Mouse (Mus musculus): ENCODE results near the gene Rarb. TPM values are rescaled to one million over a fixed set of nuclear protein-coding genes. Genes with fewer than 3 reads are reported as not detected.
A peak's percentile ranks its signal among the peaks of the same experiment; 100 is the strongest.

The Rarb gene
- polyA plus RNA-seq, 1 experiment from 2014 or later = 16.8 TPM

- DNase-seq (ENCODE audit: extremely low spot score, low spot score) = no peak
- Histone ChIP-seq H3K27ac (no peak overlapping the region), H3K9me3 (no peaks in the 10 kb centered on the region), H3K27me3 (ENCODE audit: poor library complexity, severe bottlenecking) (no peaks in the 10 kb centered on the region), H3K4me1 (no peaks in the 10 kb centered on the region), H3K4me3 (no peak overlapping the region), H3K36me3 (replicated peaks) (no peaks in the 10 kb centered on the region)
- 96% methylated on average over 2 of the region's 2 CpGs for WGBS
Observed at GRCm38 (mm10) chr14:16528631-16529030, 290.3 kb downstream of the Rarb start.

- WGBS = 89% methylated on average over 3 of the region's 3 CpGs
- no peaks in the 10 kb centered on the region for H3K4me1 ChIP-seq
Observed at GRCm38 (mm10) chr14:16526120-16526519, 292.8 kb downstream of the Rarb start.

DNA sequence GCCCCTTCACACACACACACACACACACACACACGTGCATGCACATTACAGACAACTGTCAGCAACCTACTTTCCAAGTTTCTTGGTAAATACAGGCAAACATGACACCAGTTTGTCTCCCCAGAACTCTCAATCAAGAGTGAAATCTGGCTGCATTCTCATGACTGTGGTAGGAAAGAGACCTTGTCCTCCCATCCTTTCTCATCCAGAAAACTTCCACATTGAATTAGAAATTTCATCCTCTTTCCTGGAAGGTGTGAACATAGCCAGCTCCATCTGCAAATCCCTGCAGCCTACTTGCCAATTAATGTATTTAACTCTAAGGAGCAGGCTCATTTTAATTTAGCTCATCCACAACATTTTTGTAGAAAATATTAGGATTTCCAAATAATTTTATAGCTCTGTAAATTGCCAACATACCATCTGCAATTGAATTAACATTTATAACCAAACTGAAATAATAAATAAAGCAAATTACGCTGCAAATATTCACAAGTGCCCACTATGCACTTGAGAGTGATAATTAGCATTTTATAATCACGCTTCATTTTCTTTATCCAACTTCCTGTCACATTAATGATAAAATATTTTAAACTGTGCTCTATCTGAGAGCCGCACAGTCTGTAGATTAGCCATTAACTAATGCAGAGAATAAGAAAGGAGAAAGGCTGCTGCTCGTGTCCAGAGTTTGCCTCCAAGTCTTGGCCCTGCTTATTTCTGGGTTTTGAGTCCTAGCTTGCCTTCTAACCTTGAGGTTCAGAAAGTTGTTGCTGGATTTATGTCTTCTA, 293.6 kb downstream of the Rarb start:
- Histone ChIP-seq H3K4me3 (no peak overlapping the region), H3K36me3 (replicated peaks) (no peaks in the 10 kb centered on the region), H3K27ac (no peak overlapping the region), H3K27me3 (ENCODE audit: poor library complexity, severe bottlenecking) (no peaks in the 10 kb centered on the region), H3K4me1 (no peaks in the 10 kb centered on the region), H3K9me3 (no peaks in the 10 kb centered on the region)
- 88% methylated on average over 5 of the region's 5 CpGs for WGBS
- DNase-seq (ENCODE audit: extremely low spot score, low spot score) = no peak

More at GRCm38 (mm10) chr14:16526120-16526519, 292.8 kb downstream of the Rarb start:
- Histone ChIP-seq H3K27ac (no peak overlapping the region), H3K36me3 (replicated peaks) (no peaks in the 10 kb centered on the region), H3K4me3 (no peak overlapping the region), H3K9me3 (no peaks in the 10 kb centered on the region), H3K27me3 (ENCODE audit: poor library complexity, severe bottlenecking) (no peaks in the 10 kb centered on the region)
- DNase-seq (ENCODE audit: extremely low spot score, low spot score) = no peak

DNA sequence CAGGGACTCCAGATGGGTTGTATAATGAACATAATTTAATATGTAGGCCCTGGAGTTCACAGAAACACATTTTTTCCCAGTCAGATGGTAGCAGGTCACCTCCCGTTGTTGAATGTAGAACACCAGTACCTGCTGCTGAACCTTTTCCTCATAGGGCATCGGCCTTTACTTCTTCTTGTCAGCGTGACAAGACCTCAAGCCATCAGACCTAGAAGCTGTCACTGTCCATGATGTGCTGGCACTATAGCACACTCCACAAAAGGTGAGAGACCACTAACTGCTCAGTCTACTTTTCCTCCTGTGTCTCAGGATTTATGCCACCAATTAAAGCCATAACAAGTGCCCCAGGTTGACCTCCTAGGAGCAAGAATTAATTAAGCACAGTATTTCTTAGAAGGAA, 296.1 kb downstream of the Rarb start:
- Histone ChIP-seq H3K27me3 (ENCODE audit: poor library complexity, severe bottlenecking) (no peaks in the 10 kb centered on the region), H3K4me3 (no peak overlapping the region), H3K9me3 (no peaks in the 10 kb centered on the region), H3K36me3 (replicated peaks) (no peaks in the 10 kb centered on the region), H3K4me1 (peaks cover 20% of the 10 kb centered on the region), H3K27ac (no peak overlapping the region)
- no peak for DNase-seq (ENCODE audit: extremely low spot score, low spot score)
- WGBS = 85% methylated on average over 3 of the region's 3 CpGs

DNA sequence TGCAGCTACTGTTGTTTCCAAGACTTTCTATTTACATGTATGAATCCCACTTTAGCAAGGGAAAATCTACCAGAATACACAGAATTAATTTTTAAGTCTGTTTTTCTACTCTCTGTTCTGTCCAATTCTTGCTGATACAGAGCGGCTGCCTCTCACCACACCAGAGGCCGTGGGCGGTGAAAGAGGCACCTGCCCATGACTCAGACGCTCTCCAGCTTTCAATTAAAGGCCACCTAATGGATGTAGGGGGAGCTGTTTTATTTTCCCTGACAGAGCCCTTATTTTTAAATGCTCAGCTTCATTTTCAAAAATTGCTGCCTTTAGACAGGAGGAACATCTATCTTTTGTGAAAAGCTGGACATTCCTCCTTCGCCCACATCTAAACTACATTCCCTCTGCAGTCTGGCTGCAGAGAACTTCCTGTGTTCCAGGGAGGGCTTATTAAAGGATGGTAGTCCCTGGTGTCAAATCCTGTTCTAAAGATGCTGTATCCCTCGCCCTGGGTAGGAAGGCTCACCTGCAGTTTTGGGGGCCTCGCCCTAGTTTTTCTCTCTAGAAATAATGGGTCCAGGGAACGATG, 299.3 kb downstream of the Rarb start:
- no peak for DNase-seq (ENCODE audit: extremely low spot score, low spot score)
- Histone ChIP-seq H3K4me1 (peaks cover 24% of the 10 kb centered on the region), H3K36me3 (replicated peaks) (no peaks in the 10 kb centered on the region), H3K27me3 (ENCODE audit: poor library complexity, severe bottlenecking) (no peaks in the 10 kb centered on the region), H3K4me3 (no peak overlapping the region), H3K27ac (no peak overlapping the region), H3K9me3 (no peaks in the 10 kb centered on the region)
- WGBS = 85% methylated on average over 8 of the region's 8 CpGs

- Histone ChIP-seq H3K36me3 (replicated peaks) (no peaks in the 10 kb centered on the region), H3K9me3 (no peaks in the 10 kb centered on the region), H3K4me3 (no peak overlapping the region), H3K4me1 (peaks cover 24% of the 10 kb centered on the region), H3K27ac (no peak overlapping the region), H3K27me3 (ENCODE audit: poor library complexity, severe bottlenecking) (no peaks in the 10 kb centered on the region)
- no peak for DNase-seq (ENCODE audit: extremely low spot score, low spot score)
Observed at GRCm38 (mm10) chr14:16517958-16518357, 301.0 kb downstream of the Rarb start.

- Histone ChIP-seq H3K4me1 (peaks cover 24% of the 10 kb centered on the region), H3K9me3 (no peaks in the 10 kb centered on the region), H3K27ac (no peak overlapping the region), H3K27me3 (ENCODE audit: poor library complexity, severe bottlenecking) (no peaks in the 10 kb centered on the region), H3K36me3 (replicated peaks) (no peaks in the 10 kb centered on the region), H3K4me3 (no peak overlapping the region)
- no peak for DNase-seq (ENCODE audit: extremely low spot score, low spot score)
- 81% methylated on average over 3 of the region's 3 CpGs for WGBS
Observed at GRCm38 (mm10) chr14:16515731-16516130, 303.2 kb downstream of the Rarb start.

DNA sequence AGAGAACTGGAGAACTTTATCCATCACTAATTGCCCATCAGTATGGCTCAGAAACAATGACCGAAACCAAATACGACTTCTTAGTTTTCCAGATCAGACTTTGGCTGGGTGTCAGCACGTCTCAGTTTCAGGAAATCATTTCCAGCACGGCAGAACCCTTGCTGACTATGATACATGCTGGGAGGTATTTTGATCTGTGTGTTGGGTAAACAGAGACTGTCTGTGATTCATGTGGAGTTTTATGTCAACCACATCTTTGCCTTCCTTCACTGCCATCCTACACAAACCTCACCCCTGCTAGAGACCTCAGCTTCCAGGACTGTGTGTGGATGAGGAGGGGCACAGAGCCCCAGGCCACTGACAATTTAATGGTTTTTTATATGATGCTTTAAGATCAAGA, 308.4 kb downstream of the Rarb start:
- DNase-seq (ENCODE audit: extremely low spot score, low spot score) = no peak
- Histone ChIP-seq H3K27me3 (ENCODE audit: poor library complexity, severe bottlenecking) (no peaks in the 10 kb centered on the region), H3K9me3 (no peaks in the 10 kb centered on the region), H3K4me1 (no peaks in the 10 kb centered on the region), H3K4me3 (no peak overlapping the region), H3K27ac (no peak overlapping the region), H3K36me3 (replicated peaks) (peaks cover 12% of the 10 kb centered on the region)
- whole genome bisulfite sequencing = 75% methylated on average over 4 of the region's 4 CpGs

DNA sequence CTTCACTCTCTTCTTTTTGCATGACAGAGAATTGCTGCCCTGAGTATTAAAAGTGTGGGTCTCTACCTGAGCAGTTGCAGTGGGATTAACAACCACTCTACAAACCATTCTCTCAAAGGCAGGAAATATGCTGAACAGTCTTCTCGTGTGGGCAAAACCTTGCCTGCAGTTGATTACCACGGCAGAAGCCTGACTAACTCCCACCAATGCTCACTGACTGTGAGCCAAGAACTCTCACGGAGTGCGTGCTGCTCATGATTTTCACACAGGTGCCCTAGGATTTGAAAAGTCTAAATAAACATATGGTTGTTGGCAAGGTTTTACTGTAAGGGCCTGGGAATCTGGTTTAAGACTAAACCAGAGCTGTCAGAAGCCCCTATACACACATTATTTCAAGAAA, 309.1 kb downstream of the Rarb start:
- no peak for DNase-seq (ENCODE audit: extremely low spot score, low spot score)
- H3K36me3 ChIP-seq (replicated peaks) = peaks cover 12% of the 10 kb centered on the region
- no peak overlapping the region for H3K4me3 ChIP-seq
- WGBS = 81% methylated on average over 4 of the region's 4 CpGs
- H3K27ac ChIP-seq = no peak overlapping the region
- H3K27me3 ChIP-seq (ENCODE audit: poor library complexity, severe bottlenecking) = no peaks in the 10 kb centered on the region
- no peaks in the 10 kb centered on the region for H3K9me3 ChIP-seq
- no peaks in the 10 kb centered on the region for H3K4me1 ChIP-seq

GRCm38 (mm10) chr14:16508760-16509159, 310.2 kb downstream of the Rarb start:
- no peak for DNase-seq (ENCODE audit: extremely low spot score, low spot score)
- WGBS = 95% methylated on average over 7 of the region's 7 CpGs
- no peak overlapping the region for H3K27ac ChIP-seq
- H3K4me3 ChIP-seq = no peak overlapping the region
- H3K36me3 ChIP-seq (replicated peaks) = peaks cover 12% of the 10 kb centered on the region
- no peaks in the 10 kb centered on the region for H3K4me1 ChIP-seq
- no peaks in the 10 kb centered on the region for H3K27me3 ChIP-seq (ENCODE audit: poor library complexity, severe bottlenecking)
- H3K9me3 ChIP-seq = no peaks in the 10 kb centered on the region

GRCm38 (mm10) chr14:16497226-16497661, 321.7 kb downstream of the Rarb start:
- no peaks in the 10 kb centered on the region for H3K9me3 ChIP-seq

DNA sequence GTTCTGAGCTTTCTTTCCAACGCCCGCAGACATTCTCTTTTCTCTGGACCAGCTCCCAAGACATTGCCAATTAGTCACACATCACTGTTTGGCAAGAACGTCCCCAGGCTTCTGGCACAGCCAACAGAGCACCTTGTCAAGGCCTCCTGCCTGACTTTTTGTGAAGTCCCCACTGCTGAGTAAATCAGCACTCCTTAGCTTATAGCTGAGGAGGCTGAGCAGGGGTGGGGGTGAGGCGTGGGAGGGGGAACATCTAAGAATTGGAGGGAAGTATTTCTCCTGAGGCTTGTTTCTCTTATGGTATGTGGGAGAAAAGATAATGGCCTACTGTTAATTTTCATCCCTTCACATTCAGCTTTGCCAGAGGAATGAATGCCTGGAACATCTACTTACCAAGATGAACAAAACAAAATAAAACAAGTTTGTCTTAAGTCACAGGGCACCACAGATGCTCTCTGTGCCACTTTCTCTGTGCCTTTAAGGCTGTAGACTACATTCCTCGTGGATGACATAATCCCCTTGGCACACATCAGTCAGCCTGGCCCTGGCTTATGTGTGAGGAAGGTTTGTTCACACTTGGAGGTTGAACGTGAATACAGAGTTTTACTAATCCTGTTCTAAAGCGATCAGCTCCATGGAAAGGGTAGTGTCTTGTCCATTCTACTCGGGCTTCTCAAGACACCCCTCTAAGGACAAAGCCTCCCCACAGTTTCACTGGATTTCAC, 335.1 kb downstream of the Rarb start:
- no peak for DNase-seq (ENCODE audit: extremely low spot score, low spot score)
- no peak overlapping the region for H3K4me3 ChIP-seq
- WGBS = 65% methylated on average over 8 of the region's 8 CpGs

More at GRCm38 (mm10) chr14:16497226-16497661, 321.7 kb downstream of the Rarb start:
- WGBS = 73% methylated on average over 2 of the region's 2 CpGs
- Histone ChIP-seq H3K4me3 (no peak overlapping the region), H3K36me3 (replicated peaks) (no peaks in the 10 kb centered on the region), H3K27me3 (ENCODE audit: poor library complexity, severe bottlenecking) (no peaks in the 10 kb centered on the region), H3K27ac (no peak overlapping the region), H3K4me1 (no peaks in the 10 kb centered on the region)
- DNase-seq (ENCODE audit: extremely low spot score, low spot score) = no peak

DNA sequence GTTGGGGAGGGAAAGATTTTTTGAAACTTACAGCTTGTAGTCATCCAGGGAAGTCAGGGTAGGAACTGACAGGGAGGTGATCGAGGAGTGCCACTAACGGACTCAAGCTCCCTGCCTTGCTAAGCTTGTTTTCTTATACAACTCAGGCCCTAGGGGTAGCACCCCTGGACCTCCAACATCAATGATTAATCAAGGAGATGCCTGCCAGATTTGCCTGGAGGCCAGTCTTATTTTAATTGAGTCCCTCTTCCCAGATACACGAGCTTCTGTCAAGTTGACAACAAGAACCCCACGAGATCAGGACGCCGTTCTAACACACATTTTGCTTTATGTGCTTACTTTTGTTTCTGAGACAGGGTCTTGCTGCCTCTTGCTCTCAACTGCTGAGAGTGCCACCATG, 338.3 kb downstream of the Rarb start:
- no peaks in the 10 kb centered on the region for H3K36me3 ChIP-seq (replicated peaks)
- peaks cover 9% of the 10 kb centered on the region; the same call in 1 of the 2 replicates for H3K4me1 ChIP-seq
- H3K27ac ChIP-seq = no peak overlapping the region
- no peak overlapping the region for H3K4me3 ChIP-seq
- DNase-seq (ENCODE audit: extremely low spot score, low spot score) = peak; percentile 11
- no peaks in the 10 kb centered on the region for H3K27me3 ChIP-seq (ENCODE audit: poor library complexity, severe bottlenecking)
- no peaks in the 10 kb centered on the region for H3K9me3 ChIP-seq
- 72% methylated on average over 6 of the region's 6 CpGs for WGBS

More for the DNA sequence above, 335.1 kb downstream of the Rarb start:
- no peaks in the 10 kb centered on the region for H3K27me3 ChIP-seq (ENCODE audit: poor library complexity, severe bottlenecking)
- H3K4me1 ChIP-seq = peaks cover 9% of the 10 kb centered on the region; the same call in 1 of the 2 replicates
- no peaks in the 10 kb centered on the region for H3K9me3 ChIP-seq
- no peaks in the 10 kb centered on the region for H3K36me3 ChIP-seq (replicated peaks)
- H3K27ac ChIP-seq = no peak overlapping the region

Data from forebrain, embryonic 10.5 days (tissue).